Mouse (Mus musculus): ENCODE measurements at regions not wholly inside any gene's neighbourhood (a gene's known extent, or its start where the extent isn't known, plus 50 kb on each side); places are given as distances from the start of the nearest gene placed in this dataset.

GRCm38 (mm10) chr3:21910080-21910479 lies 166.4 kb upstream of the Tbl1xr1 start:
- TF ChIP-seq CTCF (IDR thresholded peaks at IDR 0.05; ENCODE audit: extremely low read depth, insufficient read length, insufficient replicate concordance, low read depth, low read length) (no peak), POLR2A (IDR thresholded peaks at IDR 0.05; ENCODE audit: low read depth, low read length) (no peak)

Measured in small intestine, adult 2 months (tissue).